Mouse (Mus musculus) E14TG2a.4 (cell line): ENCODE measurements at regions not wholly inside any gene's neighbourhood (a gene's known extent, or its start where the extent isn't known, plus 50 kb on each side); places are given as distances from the start of the nearest gene placed in this dataset.

ENCODE experiments used
- CTCF ChIP-seq: conservative IDR thresholded peaks from 2 replicates; pipeline ENCODE4 v1.5.1; 2014; ENCODE audit warnings: low read length
- NANOG ChIP-seq: IDR thresholded peaks from 2 replicates; pipeline ENCODE4 v1.6.1; 2014; ENCODE audit warnings: borderline replicate concordance, low read length, mixed read lengths
- POU5F1 ChIP-seq: IDR thresholded peaks from 2 replicates; pipeline ENCODE4 v1.6.1; 2014; ENCODE audit warnings: low read length, borderline replicate concordance

DNA sequence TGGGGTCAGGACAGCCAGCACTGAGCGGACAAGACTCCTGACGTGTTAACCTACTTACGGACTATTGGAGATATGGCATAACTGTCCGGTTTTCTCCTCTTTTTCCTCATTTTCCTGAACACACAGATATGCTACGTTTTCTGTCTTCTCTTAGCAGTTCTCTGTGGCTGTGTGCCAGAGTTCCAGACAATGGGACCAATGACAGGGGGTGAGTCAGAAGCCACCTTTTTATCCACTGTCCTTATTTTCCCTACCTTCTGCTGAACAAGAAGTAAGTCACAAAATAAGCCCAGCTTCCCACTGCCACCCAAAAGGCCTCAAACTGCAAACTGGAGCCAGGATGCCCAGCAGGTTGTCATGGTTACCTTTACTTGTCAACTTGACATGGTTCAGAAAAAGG, 353.6 kb downstream of the Tns1 start:
- TF ChIP-seq NANOG (no peak), CTCF (no peak), POU5F1 (no peak)
